Mouse (Mus musculus): ENCODE measurements around the gene Ptprq.

The Ptprq gene

DNA sequence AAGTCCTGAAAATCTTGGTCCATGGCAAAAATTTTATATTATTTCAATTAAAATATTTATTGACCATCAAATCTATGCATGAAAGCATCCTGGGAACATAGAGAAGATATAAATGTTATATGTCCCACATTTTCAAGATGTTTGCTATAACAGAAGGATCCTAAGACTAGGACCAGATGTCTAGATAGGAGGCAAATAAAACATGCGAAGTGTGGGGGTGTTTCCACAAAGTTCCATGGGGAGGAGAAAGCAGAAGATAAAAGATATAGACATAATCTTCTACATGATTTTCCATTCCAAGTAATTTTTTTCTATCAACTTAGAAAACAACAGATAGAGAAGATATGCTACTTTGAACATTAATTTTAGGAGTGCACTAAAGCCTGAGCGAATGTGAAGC, 70.2 kb downstream of the Ptprq start:
- no peak for DNase-seq (ENCODE audit: inconsistent ontology term)

DNA sequence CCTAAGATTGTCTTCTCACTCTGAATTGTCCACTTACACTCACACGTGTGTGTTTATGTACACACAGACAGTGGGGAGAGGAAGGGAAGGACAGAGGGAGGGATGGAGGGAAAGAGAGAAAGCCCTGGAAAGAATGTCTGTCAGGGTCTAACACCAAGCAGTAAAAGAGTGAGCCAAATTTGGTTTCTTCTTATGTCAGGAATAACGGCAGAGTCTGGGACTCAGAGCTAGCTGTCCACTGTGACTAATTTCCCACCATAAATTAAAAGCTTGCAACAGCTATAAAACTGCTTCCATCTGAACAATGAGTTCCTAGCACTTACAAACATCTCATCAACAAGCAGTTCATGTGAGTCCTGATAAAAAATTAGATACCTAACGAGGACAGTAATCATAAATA, 91.7 kb downstream of the Ptprq start:
- no peak for DNase-seq (ENCODE audit: inconsistent ontology term)

DNA sequence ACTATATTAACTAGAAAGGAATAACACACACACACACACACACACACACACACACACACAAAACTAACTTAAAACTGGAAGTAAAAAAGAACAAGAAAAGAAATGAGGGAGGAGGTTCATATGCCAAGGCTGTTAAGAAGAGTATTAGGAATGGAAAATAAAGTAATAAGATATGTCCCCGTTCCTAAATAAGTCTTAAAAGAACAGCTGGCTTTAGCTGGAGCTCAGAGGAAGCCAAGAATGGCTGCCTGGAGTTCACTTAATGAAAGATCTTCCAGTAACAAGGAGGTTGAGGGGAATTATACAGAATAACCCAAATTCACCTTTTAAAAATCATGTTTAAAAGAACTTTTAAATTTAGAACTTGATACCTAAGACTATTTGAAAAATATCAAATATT, 93.2 kb downstream of the Ptprq start:
- DNase-seq (ENCODE audit: inconsistent ontology term), result no peak

DNA sequence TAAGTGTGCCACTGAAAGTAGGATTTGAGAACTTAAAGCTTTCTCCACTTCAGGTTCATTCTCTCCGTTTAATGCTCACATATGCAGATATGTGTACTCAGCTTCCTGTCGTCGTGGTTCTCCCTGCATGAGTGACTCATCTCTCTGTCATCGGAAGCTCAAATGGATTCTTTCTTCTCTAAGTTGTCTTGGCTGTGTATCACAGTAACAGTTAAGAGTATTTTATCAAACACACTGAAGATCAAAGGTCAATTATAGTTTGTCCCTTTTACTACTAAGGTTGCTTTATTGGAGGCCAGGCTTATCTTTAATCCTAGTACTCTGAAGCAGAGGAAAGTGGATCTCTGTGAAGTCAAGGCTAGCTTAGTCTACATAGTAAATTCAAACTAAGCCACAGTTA, 95.6 kb downstream of the Ptprq start:
- DNase-seq (ENCODE audit: inconsistent ontology term), result peak; percentile 12

DNA sequence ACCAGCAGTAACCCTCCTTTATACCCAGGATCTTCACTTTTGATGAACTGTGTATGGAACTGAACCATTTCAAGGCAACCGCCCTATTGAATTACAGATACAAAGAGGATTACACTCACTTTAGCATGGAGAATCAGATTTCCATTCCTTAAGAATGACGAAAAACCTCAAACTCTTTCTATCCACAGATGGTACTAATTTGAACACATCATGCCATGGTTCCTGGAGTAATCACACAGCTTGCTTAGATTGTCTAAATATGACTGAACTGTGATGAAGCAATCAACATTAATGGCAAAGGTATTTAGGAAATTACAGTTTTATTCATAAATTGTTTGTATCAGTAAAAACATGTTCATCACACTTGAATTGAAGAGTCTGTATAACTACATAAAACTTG, 104.4 kb downstream of the Ptprq start:
- DNase-seq (ENCODE audit: inconsistent ontology term), result peak; percentile 39

DNA sequence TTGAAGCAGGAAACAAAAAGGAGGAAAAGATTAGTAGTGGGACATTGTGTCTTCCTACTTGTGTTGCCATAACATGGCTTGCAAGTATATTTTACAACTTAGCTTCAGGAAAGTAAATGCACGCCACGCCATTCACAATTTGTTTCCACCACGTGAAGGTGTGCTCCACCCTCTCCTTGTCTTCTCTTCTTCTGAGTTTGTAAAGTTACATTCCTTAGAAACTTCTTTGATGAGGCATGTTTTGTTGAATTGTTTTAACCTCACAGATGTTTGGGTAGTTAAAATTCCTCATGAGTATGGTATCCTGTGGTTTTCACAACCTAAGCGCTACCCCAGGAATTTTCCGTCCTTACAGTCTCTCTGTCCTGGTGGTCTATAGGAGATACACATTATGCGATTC, 118.5 kb downstream of the Ptprq start:
- DNase-seq (ENCODE audit: inconsistent ontology term), result no peak

DNA sequence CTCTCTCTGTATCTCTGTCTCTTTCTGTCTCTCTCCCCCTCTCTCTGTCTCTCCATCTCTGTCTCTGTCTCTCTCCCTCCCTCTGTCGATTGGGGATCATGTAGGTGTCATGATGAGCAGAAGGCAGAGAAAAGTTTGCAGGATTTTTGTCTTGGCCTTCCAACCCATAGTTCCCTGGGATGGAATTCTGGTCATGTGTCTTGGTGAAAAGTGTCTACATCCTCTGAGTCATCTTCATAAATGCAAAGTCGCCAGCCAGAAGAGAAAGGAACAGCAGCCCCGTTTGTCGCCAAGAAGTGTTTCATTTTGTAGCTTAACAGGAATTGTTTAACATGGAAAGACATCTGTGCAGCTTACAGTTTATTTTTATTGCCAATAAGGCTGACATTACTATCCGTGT, 136.5 kb downstream of the Ptprq start:
- no peak for DNase-seq (ENCODE audit: inconsistent ontology term)

DNA sequence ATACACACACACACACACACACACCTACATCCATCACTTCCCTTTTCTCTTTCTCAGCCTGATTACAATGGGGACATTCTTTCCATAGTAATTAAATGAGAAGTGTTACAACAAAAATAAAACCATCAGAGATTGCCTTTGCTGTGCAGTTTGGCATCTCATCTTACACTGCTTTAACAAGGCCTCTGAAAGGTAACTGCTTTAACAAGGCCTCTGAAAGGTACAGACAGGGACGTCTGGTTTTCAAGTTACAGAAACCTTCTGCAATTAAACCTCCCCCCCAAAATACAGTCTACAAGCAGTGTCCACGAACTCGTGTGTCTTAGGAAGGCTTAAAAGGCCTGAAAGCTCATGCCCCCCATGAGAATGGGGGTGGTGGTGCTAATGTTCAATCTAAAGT, 150.8 kb downstream of the Ptprq start:
- no peak for DNase-seq (ENCODE audit: inconsistent ontology term)

DNA sequence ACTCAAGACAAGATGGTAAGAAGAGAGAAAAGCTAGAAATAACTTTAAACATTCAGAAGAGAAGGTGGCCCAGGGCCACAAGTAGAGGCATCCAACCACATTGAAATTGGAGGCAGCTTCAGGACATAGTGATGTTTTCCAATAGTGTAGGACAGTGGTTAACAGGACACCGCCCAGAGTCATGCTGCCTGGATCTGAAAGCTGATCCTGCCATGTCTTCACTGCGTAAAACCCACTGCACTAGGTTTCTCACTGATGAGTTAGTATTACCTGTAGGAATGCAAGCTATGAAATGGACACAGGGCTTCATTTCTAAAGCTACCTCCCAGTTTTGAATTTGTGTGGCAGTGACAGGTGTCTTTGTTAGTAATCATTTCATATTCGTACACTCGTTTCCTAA, 151.6 kb downstream of the Ptprq start:
- DNase-seq (ENCODE audit: inconsistent ontology term), result no peak

DNA sequence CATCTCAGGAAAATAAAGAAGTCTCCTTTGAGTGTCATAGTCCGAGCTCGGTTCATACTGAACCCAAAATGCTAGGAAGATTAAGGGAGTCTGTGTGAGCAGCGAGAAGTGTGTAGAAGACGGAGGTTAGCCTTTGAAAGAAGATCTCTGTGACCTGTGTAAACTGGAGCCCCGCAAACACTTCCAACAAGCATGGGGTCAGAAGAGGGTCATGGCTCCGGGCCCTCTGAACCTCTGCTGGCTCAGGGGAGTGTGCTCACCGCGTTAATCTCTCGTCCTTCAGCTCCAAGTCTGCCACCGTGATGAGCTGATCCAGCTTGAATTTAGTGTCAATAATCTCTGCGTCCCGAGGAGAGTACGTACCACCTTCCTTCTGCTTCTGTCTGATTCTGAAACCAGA, 157.0 kb downstream of the Ptprq start:
- no peak for DNase-seq (ENCODE audit: inconsistent ontology term)

DNA sequence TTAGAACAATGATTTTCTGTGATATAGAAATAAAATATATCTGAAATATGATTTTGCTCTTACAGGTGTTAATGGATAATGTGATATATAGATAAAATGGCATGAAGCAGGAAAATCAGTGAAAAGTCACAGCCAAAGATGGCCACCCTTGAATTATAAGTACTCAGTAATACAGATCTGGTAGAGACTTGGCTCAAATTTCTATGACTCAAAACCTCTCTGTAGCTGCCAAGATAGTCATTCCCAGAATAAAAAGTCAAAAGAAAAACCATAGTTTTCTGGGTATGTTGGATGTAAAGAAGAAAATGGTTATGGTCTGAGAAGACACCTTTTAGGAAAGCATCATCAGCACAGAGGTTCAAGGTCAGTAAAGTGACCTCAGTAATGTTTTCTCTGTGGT, 159.0 kb downstream of the Ptprq start:
- no peak for DNase-seq (ENCODE audit: inconsistent ontology term)

DNA sequence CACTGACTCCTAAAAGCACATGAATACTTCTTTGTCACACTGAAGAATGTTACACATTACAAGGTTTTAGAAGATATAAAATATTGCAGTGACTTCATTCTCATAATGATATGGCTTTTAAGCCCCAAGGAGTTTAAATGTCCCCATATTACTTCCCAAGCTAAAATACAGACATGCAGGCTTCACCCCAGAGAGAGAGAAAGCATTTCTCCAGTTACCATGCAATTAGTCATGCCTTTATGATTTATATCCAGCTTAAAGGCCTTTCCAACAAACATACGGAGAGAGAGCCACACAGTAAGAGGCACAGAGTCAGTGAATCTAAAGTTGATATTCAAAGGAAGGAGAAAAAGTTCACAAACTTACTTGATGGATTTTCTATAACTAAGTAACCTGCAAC, 176.8 kb downstream of the Ptprq start:
- DNase-seq (ENCODE audit: inconsistent ontology term), result no peak

DNA sequence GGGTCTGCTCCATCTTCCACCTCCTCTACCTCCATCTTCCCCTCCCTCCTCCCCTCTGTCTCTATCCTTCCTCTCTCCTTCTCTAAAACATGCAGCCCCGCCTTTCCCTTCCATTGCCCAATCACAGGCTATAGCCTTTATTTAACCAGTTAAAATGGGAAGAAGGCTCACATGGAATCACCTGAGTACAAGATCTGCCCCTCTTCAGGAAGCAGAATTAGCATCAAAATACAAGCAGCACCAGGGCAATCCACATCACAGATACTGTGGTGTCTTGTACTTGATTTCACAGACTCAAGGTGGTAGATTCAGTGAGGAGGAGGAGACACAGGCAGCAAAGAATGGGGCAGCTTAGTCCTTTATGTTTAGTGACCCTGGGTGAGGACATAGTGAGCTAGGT, 191.1 kb downstream of the Ptprq start:
- DNase-seq (ENCODE audit: inconsistent ontology term), result no peak

DNA sequence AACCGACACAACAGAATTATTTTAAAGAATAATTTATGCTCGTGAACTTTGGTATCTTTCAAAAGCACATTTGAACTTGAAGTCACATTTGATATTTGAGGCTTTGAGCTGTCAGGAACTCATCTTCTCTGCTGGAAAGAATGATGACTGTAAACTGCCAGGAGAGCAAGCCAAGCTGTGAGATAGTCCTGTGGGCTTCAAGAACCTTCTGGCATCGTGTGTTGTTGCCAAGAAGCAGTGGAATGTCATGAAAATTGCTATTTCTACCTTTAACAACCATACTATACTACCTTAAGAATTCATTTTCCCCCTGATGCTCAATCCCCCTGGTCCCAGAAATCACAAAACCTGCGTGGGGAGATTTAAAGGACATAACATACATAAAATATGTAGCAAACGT, 200.6 kb downstream of the Ptprq start:
- no peak for DNase-seq (ENCODE audit: inconsistent ontology term)

DNA sequence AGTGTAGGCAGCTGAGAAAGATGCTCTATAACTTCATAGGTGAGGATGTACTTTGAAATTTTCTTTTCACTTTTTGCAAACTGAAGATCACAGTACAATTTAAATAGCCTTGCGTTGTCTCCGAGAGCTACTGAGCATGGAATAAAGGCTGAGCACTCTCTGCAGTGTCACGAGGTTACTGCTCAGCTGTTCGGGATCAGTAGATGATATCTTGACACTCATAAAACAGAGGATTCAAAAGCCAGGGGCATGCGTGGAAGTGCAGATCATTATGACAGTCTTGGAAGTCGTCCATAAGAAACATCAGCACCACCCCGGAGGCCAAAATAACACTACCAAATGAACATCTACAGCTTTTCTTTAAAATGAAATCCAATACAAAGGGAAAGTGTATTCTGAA, 203.2 kb downstream of the Ptprq start:
- no peak for DNase-seq (ENCODE audit: inconsistent ontology term)

DNA sequence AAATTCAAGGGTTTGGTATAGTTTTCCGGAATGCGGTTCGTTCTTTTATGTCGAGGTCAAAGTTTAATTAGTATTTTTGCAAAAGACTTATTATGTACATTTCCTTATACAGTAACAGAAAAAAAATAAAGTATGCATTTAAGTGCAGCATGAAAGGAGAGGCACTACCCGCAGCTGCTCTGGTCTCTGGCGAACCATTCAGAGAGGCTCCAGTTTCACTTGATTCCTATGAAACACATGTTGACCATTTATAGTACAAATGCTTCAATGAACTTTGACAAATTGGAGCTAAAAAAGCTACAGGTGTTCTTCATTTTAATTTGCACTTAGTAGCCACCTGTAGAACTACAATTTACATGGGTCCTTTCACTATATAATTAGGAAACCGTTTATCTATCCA, 205.1 kb downstream of the Ptprq start:
- DNase-seq (ENCODE audit: inconsistent ontology term), result no peak

DNA sequence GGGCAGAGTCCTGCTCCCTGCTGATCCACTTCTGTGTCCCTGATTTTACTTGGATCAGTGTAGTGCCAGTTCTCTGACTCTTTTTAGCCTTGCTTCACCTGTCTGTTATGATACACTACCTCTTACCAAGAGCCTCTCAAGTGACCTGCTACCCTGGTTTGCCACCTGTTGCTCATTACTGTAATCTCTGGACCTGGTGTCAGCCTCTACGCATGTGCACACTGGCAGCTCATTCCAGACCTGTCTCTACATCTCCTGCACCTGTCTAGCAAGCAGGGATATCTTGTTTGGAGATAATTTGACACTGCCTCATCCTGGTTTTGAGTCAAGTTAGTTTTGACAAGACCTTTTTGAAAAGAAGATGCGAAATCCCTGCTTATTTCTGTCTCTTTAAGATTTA, 213.5 kb downstream of the Ptprq start:
- DNase-seq (ENCODE audit: inconsistent ontology term), result no peak

DNA sequence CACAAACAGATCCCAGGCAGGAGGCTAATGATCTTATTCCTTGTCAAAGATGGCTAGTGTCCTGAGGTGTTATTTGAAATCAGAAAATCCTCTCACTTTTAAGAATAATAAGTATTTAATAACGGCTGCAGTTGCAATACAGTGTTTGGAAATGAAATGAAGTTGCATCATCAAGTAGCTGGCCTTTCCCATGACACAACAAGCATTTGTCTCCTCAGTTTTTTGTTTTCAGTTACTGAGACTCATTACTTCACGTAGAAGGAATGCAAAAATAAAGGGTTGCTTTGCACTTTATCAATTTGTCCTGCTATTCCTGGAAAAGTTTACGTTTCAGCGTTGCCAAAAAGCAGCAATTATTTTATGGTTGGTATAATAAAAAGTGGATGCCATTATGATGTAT, 216.4 kb downstream of the Ptprq start:
- DNase-seq (ENCODE audit: inconsistent ontology term), result peak; percentile 57

DNA sequence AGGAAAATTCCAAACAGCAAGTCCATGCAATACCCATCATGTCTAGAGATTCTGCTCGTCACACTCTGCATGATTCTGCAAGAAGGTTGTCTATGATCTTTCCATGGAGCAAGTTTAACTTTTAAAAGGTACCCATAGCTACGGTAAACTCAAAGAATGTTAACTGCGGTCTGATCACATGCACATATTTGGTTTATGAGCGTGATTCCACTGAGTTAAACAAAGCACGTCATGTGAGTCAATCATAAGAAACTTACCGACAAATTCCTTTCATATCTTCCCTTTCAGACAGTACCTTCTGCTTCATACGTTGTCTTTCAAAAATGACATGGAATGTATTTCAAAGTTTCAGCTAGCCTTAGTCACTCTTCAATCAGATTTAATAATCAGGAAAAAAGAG, 217.7 kb downstream of the Ptprq start:
- peak; percentile 51 for DNase-seq (ENCODE audit: inconsistent ontology term)

DNA sequence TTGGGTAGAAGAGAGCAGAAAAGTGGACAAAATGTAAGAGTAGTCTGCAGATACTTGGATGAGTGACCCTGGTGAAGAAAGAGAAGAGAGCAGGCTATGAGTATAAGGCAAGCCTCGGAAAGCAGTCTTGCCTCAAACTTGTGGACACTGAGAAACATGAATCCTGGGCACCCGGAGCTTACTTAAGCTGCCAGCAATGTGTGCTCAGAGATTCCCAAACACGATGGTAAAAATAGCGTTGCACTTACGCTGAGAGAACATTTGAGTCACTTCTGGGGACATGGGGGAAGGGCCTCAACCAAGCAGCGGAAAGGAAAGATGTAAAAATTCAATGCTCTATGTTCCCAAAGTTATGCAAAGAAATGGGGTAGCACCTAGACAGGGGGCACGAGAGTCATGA, 220.2 kb downstream of the Ptprq start:
- no peak for DNase-seq (ENCODE audit: inconsistent ontology term)

DNA sequence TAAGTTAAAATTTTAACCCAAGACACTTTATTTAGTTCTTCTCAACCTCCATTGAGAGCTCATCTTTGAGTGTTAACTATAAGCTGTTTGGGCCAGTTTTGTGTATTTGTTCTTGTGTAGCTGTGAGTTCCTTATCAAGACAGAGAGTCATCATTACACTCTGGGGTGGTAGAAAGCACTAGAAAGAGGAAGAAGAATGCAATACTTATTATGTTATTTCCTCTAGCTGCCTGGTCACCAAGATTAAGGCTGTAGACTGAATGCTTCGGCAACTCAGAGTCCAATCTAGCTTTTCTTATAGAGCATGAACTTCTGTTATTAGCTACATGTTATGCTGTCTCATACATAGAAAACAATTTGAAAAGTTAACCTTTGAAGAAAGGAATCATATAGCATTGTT, 223.4 kb downstream of the Ptprq start:
- no peak for DNase-seq (ENCODE audit: inconsistent ontology term)

DNA sequence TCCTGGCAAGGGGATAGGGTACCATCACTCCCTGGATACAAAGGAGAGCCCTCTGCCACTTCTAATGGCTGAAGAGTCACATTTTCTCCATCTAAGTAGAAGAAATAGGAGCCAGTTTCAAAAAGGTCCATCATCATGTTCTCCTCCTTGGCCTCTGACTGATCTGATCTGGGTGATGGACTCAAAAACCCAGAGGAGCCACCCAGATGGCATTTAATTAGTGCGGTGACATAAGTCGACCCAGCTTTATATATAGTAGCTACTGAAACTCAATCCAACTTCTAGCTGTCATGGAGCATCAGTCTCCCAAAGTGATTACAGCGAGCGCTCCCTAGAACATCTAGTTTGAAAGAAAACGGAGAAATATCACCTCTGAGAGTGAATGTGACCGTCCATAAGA, 225.3 kb downstream of the Ptprq start, which contains the start of gene Myf6:
Gene Myf6, minus strand, starts transcription at position 170 of the 400 bp plus-strand sequence.
- DNase-seq (ENCODE audit: inconsistent ontology term), result no peak

DNA sequence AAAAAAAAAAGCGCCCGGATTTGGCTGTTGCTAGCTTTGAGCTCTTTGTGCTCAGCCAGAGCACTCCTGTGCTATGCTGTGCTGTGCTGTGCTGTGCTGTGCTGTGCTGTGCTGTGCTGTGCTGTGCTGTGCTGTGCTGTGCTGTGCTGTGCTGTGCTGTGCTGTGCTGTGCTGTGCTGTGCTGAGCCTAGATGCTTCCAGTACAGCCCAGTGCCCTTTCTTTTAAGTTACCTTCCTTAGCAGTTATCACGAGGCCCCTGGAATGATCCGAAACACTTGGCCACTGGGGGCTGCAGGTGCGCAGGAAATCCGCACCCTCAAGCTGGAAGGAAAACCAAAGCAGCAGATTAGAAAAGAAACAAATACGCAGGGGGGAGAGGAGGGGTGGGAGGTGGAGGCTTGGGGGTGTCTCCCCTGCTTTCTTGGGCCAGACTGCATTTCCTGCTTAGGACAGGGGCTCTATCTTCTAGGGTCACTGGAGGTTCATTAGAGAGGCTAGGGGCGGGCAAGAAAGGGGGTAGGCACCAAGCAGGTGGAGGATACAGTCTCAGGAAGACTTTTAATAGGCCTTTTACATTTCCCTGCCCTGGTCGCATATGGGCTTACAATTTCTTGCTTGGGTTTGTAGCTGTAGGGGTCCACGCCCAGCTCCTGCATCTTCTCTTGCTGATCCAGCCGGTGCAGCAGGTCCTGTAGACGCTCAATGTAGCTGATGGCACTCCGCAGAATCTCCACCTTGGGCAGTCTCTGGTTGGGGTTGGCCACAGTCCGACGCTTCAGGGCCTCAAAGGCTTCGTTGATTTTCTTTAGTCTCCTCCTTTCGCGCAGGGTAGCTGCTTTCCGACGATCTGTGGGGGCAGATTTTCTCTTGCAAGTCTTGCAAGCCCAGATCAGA, 226.0 kb downstream of the Ptprq start:
- no peak for DNase-seq (ENCODE audit: inconsistent ontology term)

Data from Muller cell, postnatal 12 days (primary cell).